Mouse (Mus musculus) layer of hippocampus, postnatal 36 days (tissue): ENCODE data around the gene Mfrp. TPM values are rescaled to one million over a fixed set of nuclear protein-coding genes. Genes with fewer than 3 reads are reported as not detected.
"Not testable (repeated sequence)": the region's sequence is repeated elsewhere in the genome, so short reads cannot be mapped to it uniquely, and the experiment has no call there.

Source experiments
- DNase-seq, 2 experiments: peaks; one replicate each; pipeline ENCODE4 v3.0.0; 2022
- total RNA-seq, 2 experiments: library from RNA; stranded (reverse); gene quantifications; 2 replicates each; pipeline ENCODE4 v1.2.3; 2021

Gene Mfrp
- total RNA-seq, 2 experiments from 2014 or later, result 0.17 to 2.5 TPM

- DNase-seq, result no peak
These were observed 4.7 kb downstream of the Mfrp start for GRCm38 (mm10) chr9:44106182-44106581.

DNA sequence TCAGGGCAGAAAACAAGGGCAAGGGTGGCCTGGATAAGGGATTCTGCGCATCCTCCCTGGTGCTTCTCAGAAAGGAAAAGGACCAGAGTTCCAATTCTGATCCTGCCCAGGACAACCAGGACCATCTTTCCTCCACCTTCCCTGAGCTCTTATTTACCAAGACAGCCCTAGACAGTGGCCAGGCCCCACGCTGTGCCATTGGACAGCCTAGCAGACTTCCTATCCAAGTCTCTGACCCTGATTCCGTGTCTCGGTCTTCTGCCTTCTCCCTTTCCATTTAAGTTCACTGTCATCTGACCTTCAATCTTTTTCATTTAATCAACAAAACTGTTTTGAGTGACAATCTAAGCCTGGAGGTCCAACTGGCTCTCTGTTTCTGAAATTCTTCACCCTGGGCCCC, 5.1 kb downstream of the Mfrp start:
- DNase-seq, result no peak

- peak; percentile 71 to 77 for DNase-seq
These were observed 5.6 kb downstream of the Mfrp start, which contains the start of gene C1qtnf5 for GRCm38 (mm10) chr9:44107110-44107509. TSS of gene C1qtnf5 (plus strand) at chr9:44107245.

- no peak for DNase-seq
These were observed 6.1 kb downstream of the Mfrp start for GRCm38 (mm10) chr9:44107557-44108179.

DNA sequence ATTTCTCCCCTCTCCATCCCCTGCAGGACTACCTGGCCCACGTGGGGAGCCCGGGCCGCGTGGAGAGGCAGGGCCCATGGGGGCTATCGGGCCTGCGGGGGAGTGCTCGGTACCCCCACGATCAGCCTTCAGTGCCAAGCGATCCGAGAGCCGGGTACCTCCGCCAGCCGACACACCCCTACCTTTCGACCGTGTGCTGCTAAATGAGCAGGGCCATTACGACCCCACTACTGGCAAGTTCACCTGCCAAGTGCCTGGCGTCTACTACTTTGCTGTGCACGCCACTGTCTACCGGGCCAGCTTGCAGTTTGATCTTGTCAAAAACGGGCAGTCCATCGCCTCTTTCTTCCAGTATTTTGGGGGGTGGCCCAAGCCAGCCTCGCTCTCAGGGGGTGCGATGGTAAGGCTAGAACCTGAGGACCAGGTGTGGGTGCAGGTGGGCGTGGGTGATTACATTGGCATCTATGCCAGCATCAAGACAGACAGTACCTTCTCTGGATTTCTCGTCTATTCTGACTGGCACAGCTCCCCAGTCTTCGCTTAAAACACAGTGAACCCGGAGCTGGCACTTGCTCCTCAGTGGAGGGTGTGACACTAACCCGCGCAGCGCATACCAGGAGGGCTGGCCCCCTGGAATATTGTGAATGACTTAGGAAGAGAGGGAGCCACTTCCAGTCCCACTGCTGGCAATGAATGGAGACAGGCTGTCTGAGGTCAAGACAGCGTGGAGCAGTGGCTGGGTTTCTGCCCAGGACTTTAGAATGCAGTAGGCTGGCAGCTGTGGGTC, 6.9 kb downstream of the Mfrp start:
- no peak for DNase-seq

- DNase-seq, result peak; percentile 70 to 81
These were observed 8.0 kb downstream of the Mfrp start for GRCm38 (mm10) chr9:44109360-44110095.

- not testable (repeated sequence) for DNase-seq
These were observed 10.4 kb downstream of the Mfrp start for GRCm38 (mm10) chr9:44111909-44112308.

GRCm38 (mm10) chr9:44113105-44113789, 11.7 kb downstream of the Mfrp start, which contains the start of the genes Gm49380 and Rnf26:
TSS of gene Gm49380 (minus strand) at chr9:44113500.
TSS of gene Rnf26 (minus strand) at chr9:44113517.
- DNase-seq, result peak; percentile 91 to 93

- DNase-seq, result no peak
These were observed 12.9 kb downstream of the Mfrp start for GRCm38 (mm10) chr9:44114453-44114852.

DNA sequence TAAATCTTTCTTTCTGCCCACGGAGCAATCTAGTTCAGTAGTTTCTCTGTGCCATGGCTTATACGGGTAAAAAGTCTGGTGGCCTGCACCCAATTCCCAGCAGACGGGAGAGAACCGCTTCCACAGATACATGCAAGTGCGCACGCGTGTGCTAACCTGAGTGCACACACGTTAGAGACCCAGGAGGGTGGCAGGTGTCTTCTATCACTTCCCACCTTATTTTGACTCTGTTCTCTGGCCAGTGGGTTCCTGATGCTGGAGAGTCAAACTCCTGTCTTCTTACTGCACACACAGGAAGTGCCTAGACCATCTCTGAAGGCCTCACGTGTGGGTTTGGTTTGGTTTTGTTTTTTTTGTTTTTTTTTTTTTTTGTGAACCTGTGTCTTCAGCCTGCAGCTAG, 14.1 kb downstream of the Mfrp start:
- no peak for DNase-seq

- DNase-seq, result no peak
These were observed 14.7 kb downstream of the Mfrp start for GRCm38 (mm10) chr9:44116182-44116581.

GRCm38 (mm10) chr9:44119011-44119410, 17.5 kb downstream of the Mfrp start:
- DNase-seq, result no peak

- DNase-seq, result no peak
These were observed 18.5 kb downstream of the Mfrp start for GRCm38 (mm10) chr9:44119948-44120465.

DNA sequence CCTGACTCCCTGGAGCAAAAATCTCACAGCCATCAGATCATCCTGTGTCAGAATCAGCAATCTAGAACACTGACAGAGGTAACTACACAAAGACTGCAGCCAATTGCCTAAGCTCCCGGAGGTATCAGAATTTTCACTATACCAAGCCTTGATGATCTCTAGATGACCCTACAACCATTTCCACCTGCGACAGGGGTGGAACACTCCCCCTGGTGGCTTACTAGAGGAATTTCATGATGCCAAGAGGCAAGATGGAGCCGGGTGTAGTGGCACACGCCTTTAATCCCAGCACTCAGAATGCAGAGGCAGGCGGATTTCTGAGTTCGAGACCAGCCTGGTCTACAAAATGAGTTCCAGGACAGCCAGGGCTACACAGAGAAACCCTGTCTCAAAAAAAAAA, 22.8 kb downstream of the Mfrp start:
- DNase-seq, result no peak

GRCm38 (mm10) chr9:44125026-44125425, 23.5 kb downstream of the Mfrp start:
- no peak for DNase-seq

DNA sequence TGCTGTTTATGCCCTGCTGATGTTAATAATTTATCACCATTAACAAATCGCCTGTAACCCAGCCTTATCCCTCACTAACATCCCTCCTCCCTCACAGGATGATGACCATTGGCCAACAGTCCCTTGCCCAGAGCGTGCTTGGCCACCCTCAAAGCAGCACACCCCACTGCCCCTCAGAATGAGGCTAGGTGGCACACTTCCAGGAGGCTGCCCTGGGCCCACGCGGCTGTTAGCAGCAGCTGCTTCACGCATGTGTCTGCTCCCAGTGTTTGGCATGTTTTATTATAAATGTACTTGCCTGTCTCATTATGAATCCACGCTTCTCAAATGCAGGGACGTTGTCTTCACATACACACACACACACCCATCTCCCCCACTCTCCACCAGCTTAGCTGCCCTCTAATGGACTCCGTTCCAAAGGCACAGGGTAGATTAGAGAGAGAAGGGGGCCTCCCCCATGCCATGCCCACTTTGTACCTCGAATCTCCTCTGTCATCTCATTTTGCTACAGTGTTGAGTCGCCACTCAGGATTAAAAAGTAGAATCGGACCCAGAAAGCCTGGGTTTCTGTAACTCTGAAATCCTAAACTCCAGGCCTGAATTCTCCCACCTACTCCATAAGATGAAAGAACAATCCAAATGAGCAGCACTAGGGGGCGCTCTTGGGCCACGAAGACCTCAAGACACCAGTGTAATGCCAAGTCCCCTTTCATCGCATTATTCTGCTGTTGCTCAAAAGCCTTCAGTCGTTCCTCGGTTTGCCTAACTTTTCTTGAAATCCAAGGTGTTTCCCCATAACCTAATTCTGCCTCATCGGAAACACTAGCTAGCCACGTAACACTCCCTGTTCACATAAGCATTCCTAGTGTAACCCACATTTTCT, 24.3 kb downstream of the Mfrp start:
- peak; percentile 75 to 85 for DNase-seq

GRCm38 (mm10) chr9:44126746-44127145, 25.2 kb downstream of the Mfrp start:
- no peak for DNase-seq

DNA sequence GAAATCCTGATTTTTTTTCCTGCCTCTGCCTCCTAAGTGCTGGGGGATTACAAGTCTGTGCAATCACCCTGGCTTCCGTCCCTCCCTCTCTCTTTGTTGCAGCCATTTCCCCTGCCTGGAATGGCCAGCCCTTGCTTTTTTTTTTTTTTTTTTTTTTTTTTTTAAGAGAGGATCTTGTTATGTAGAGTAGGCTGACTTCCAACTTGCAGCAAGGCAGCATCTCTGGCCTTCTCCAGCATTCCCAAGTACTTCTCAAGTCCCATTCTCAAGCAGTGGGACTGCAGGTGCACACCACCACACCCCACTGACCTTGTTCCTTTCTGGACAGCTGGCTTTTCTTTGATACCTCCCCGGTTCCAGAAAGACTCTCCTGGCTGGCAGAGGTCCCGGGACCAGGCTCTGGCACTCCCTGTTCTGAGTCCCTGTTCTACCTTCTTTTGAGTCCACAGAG, 25.8 kb downstream of the Mfrp start:
- no peak for DNase-seq

GRCm38 (mm10) chr9:44129633-44130032, 28.1 kb downstream of the Mfrp start:
- DNase-seq, result no peak

DNA sequence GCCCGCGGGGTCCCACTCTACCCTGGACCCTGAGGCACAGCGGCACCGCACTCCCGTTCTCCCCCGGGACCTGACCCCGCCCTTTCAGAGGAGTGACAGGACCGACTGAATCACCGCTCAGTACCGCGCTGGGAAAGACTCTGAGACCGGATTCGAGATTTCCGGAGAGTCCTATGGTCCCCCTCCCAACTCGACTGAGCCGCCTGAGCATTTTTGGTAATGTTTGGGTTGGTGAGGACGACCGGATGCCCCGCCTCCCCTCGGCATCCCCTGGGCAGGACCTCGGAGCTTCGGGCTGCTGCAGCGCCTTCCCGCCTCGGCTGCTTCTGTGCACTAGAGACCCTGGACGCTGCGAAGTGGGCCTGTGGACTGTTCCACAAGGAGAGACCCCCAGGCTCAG, 28.5 kb downstream of the Mfrp start:
- no peak for DNase-seq
